Mouse (Mus musculus) cerebellum, adult (tissue): Measurements from ENCODE around the gene Rgs5.

Source experiments
- ATAC-seq: cut with Nextera tagmentation; 2 replicates; pipeline ENCODE4 v1.9.2; 2017; ENCODE audit warnings: mild to moderate bottlenecking, moderate library complexity, mixed read lengths; ENCODE audit not compliant: insufficient number of reproducible peaks, low FRiP score, low TSS enrichment

Rgs5 gene

GRCm38 (mm10) chr1:169655256-169655655, at the start of gene Rgs5:
Gene Rgs5 (plus strand): TSS chr1:169655501.
- no peak for ATAC-seq

- no peak for ATAC-seq
Observed at GRCm38 (mm10) chr1:169606164-169606563, 49.1 kb upstream of the Rgs5 start.

- no peak for ATAC-seq
Observed at GRCm38 (mm10) chr1:169629738-169630137, 25.6 kb upstream of the Rgs5 start.

GRCm38 (mm10) chr1:169637251-169637750, 18.0 kb upstream of the Rgs5 start:
- ATAC-seq: no peak

GRCm38 (mm10) chr1:169644884-169645653, 10.2 kb upstream of the Rgs5 start:
- ATAC-seq: no peak

GRCm38 (mm10) chr1:169659479-169659878, 4.2 kb downstream of the Rgs5 start:
- no peak for ATAC-seq

GRCm38 (mm10) chr1:169667328-169667727, 12.0 kb downstream of the Rgs5 start:
- ATAC-seq: no peak

GRCm38 (mm10) chr1:169670705-169671104, 15.4 kb downstream of the Rgs5 start:
- ATAC-seq: no peak

- ATAC-seq: no peak
Observed at GRCm38 (mm10) chr1:169671801-169672200, 16.5 kb downstream of the Rgs5 start.

GRCm38 (mm10) chr1:169672272-169672671, 17.0 kb downstream of the Rgs5 start:
- no peak for ATAC-seq

- ATAC-seq: no peak
Observed at GRCm38 (mm10) chr1:169674116-169674515, 18.8 kb downstream of the Rgs5 start.

GRCm38 (mm10) chr1:169676751-169677150, 21.4 kb downstream of the Rgs5 start:
- no peak for ATAC-seq

GRCm38 (mm10) chr1:169680455-169681208, 25.3 kb downstream of the Rgs5 start:
- ATAC-seq: no peak

GRCm38 (mm10) chr1:169682775-169683497, 27.6 kb downstream of the Rgs5 start:
- ATAC-seq: no peak

- no peak for ATAC-seq
Observed at GRCm38 (mm10) chr1:169685257-169685656, 30.0 kb downstream of the Rgs5 start.

GRCm38 (mm10) chr1:169693040-169693439, 37.7 kb downstream of the Rgs5 start:
- ATAC-seq: no peak

- no peak for ATAC-seq
Observed at GRCm38 (mm10) chr1:169693537-169693936, 38.2 kb downstream of the Rgs5 start.

GRCm38 (mm10) chr1:169695356-169695755, 40.1 kb downstream of the Rgs5 start:
- no peak for ATAC-seq

- no peak for ATAC-seq
Observed at GRCm38 (mm10) chr1:169697236-169697635, 41.9 kb downstream of the Rgs5 start.

GRCm38 (mm10) chr1:169699184-169699583, 43.9 kb downstream of the Rgs5 start:
- ATAC-seq: no peak
